Mouse (Mus musculus) E14TG2a.4 (cell line): ENCODE measurements around the gene Gm14409.
"Not testable (repeated sequence)": the region's sequence is repeated elsewhere in the genome, so short reads cannot be mapped to it uniquely, and the experiment has no call there.

ENCODE experiments used
- CTCF ChIP-seq: conservative IDR thresholded peaks from 2 replicates; pipeline ENCODE4 v1.5.1; 2014; ENCODE audit warnings: low read length
- NANOG ChIP-seq: IDR thresholded peaks from 2 replicates; pipeline ENCODE4 v1.6.1; 2014; ENCODE audit warnings: borderline replicate concordance, low read length, mixed read lengths
- POU5F1 ChIP-seq: IDR thresholded peaks from 2 replicates; pipeline ENCODE4 v1.6.1; 2014; ENCODE audit warnings: low read length, borderline replicate concordance

DNA sequence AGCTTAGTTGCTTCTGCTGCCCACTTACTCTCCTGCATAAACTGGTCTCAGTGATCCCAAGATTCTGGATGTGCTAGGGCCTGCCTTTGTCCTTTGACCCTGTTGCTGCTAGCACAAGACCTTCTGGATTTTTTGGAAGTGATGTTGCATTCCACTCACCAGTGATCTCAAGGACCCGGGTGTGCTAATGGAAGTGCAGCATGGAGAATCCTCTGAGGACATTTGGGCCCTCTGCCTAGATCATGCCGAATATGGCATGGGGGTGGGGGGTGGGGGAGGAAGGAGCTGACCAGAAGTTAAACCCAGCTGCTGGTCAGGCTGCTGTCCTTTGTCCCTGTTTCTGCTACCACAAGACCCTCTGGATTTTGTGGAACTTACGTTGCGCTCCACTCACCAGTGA, 42.8 kb upstream of the Gm14409 start:
- TF ChIP-seq CTCF, POU5F1, NANOG: not testable (repeated sequence)
